Mouse (Mus musculus): Measurements from ENCODE around the gene Kctd7. TPM values are rescaled to one million over a fixed set of nuclear protein-coding genes. Genes with fewer than 3 reads are reported as not detected.

The Kctd7 gene
- 3.7 and 5.8 TPM in 2 replicates for polyA plus RNA-seq (2014; fragmentation: Nextera tagmentation; extraction: Ambion mirVana)

DNA sequence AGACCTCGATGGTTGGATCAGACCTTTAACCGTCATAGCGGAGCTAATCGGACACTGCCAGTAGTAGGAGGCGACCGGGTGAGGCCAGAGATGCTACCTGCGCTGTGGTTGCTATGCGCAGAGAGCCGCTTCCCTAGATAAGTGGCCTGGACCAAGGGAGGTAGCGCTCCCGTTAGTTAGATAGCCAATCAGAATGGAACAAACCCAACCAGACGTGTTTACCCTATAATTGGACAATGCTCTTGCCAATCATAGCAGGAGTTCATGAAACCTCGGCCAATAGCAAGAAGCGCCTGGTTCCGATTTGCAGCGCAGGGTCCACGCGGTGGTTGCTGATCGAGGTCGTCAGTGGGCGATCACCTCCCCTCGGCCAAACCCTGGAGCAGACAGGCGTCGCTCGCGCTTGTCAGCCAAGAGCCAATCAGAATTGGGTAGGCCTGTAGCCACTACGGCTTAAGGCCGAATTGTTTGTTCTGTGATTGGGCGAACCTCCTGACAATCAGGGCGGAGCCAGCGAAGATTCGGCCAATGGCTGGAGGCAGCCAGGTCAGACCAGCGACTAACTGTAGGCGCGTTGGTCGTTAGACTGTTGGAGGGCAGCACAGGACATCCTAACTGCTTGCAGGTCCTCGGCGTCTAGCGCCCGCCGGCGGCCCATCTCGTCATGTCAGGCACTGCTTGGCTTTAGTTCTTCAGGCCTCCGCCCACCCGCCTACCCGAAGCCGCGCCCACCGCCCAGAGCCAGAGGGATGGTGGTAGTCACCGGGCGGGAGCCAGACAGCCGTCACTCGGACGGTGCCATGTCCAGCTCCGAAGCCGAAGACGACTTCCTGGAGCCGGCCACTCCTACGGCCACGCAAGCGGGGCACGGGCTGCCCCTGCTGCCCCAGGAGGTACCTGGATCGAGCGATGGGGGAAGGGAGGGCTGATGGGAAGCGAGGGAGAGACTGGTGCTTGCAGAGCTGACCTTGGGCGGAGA, at the start of gene Kctd7:
Gene Kctd7, plus strand, starts transcription at position 528 of the 979 bp plus-strand sequence.
- DNase-seq (ENCODE audit: low spot score) (peak; percentile 95), ATAC-seq (ENCODE audit: insufficient number of reproducible peaks, low FRiP score, low TSS enrichment, low read depth) (peak; percentile 98)
- WGBS = under 1% methylated on average over 66 of the region's 66 CpGs
- Histone ChIP-seq H3K27me3 (ENCODE audit: control insufficient read depth, insufficient read depth, low read length) (no peaks in the 10 kb centered on the region), H3K9ac (ENCODE audit: low read length) (peak within 1 kb of the TSS; percentile 63), H3K4me3 (ENCODE audit: low read depth, low read length) (peak within 1 kb of the TSS; percentile 60), H3K27ac (replicated peaks; ENCODE audit: low read depth, low read length) (peak within 1 kb of the TSS; percentile 51; the same call in 1 of the 2 replicates), H3K4me2 (ENCODE audit: low read depth, severe bottlenecking) (peak within 1 kb of the TSS; percentile 87), H3K36me3 (ENCODE audit: control insufficient read depth, insufficient read depth, low read length) (no peaks in the 10 kb centered on the region), H3K9me3 (ENCODE audit: control insufficient read depth, low read length) (no peaks in the 10 kb centered on the region), H3K4me1 (ENCODE audit: control insufficient read depth, insufficient read depth, low read length) (no peaks in the 10 kb centered on the region)

DNA sequence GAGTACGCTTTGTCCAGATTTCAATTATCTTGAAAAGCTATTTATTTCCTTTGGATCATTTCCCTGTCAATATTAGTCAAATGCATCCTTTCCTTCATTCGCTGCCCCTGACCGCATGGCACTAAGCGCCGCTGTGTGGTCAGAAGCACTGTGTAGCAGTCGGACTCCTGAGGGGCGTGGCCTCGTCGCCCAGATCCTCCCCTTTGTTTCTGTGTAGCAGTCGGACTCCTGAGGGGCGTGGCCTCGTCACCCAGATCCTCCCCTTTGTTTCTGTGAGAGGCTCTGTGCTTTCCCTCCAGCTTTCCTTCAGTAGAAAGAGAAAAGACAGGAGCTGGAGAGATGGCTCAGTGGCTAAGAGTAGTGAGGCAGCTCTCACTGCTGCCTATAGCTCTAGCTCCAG, 47.9 kb upstream of the Kctd7 start:
- 0 out of 2 replicates have a peak, but pooled peaks cover under 1% of the 10 kb centered on the region for H3K36me3 ChIP-seq (ENCODE audit: control insufficient read depth, insufficient read depth, low read length)
- DNase-seq (ENCODE audit: low spot score) (peak; percentile 23), ATAC-seq (ENCODE audit: insufficient number of reproducible peaks, low FRiP score, low TSS enrichment, low read depth) (no peak)
- 72% methylated on average over 12 of the region's 12 CpGs for WGBS
- no peak overlapping the region for H3K4me2 ChIP-seq (ENCODE audit: low read depth, severe bottlenecking)
- H3K4me3 ChIP-seq (ENCODE audit: low read depth, low read length) = no peak overlapping the region
- H3K9ac ChIP-seq (ENCODE audit: low read length) = no peak overlapping the region
- no peak overlapping the region for H3K27ac ChIP-seq (replicated peaks; ENCODE audit: low read depth, low read length)
- H3K4me1 ChIP-seq (ENCODE audit: control insufficient read depth, insufficient read depth, low read length) = no peaks in the 10 kb centered on the region
- no peaks in the 10 kb centered on the region for H3K9me3 ChIP-seq (ENCODE audit: control insufficient read depth, low read length)
- no peaks in the 10 kb centered on the region for H3K27me3 ChIP-seq (ENCODE audit: control insufficient read depth, insufficient read depth, low read length)

DNA sequence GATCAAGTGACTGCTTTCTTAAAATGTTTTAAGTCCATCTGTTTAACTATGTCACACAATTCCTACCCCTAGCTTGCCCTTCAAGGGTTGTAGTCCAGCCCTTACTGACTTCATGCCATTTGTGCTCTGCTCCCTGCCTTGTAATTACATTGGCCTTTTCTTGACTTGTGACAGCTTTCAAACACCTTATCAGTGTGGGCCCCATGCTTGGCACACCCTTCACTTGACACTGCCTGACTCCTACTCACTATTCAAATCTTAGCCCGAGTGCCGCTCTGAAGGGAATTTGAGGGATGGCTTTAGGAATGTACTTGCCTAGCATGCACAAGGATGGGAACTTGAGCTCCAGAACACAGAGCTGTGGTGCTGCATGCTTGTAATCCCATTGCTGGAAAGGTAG, 46.8 kb upstream of the Kctd7 start:
- DNase-seq (ENCODE audit: low spot score) = no peak
- H3K9ac ChIP-seq (ENCODE audit: low read length) = no peak overlapping the region
- H3K4me2 ChIP-seq (ENCODE audit: low read depth, severe bottlenecking) = no peak overlapping the region
- H3K27me3 ChIP-seq (ENCODE audit: control insufficient read depth, insufficient read depth, low read length) = no peaks in the 10 kb centered on the region
- H3K4me1 ChIP-seq (ENCODE audit: control insufficient read depth, insufficient read depth, low read length) = no peaks in the 10 kb centered on the region
- 0 out of 2 replicates have a peak, but pooled peaks cover 2% of the 10 kb centered on the region for H3K36me3 ChIP-seq (ENCODE audit: control insufficient read depth, insufficient read depth, low read length)
- H3K9me3 ChIP-seq (ENCODE audit: control insufficient read depth, low read length) = no peaks in the 10 kb centered on the region
- no peak overlapping the region for H3K27ac ChIP-seq (replicated peaks; ENCODE audit: low read depth, low read length)
- no peak overlapping the region for H3K4me3 ChIP-seq (ENCODE audit: low read depth, low read length)
- ATAC-seq (ENCODE audit: insufficient number of reproducible peaks, low FRiP score, low TSS enrichment, low read depth) = no peak
- WGBS = 82% methylated on average over 2 of the region's 2 CpGs

DNA sequence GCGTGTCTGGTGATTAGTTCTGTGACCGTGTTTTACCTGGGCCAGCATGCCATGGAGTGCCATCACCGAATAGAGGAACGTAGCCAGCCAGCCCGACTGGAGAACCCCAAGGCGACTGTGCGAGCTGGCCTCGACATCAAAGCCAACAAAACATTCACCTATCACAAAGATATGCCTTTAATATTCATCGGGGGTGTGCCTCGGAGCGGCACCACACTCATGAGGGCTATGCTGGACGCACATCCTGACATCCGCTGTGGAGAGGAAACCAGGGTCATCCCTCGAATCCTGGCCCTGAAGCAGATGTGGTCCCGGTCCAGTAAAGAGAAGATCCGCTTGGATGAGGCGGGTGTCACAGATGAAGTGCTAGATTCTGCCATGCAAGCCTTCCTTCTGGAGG, 42.9 kb upstream of the Kctd7 start:
- 95% methylated on average over 17 of the region's 17 CpGs for WGBS
- no peak for ATAC-seq (ENCODE audit: insufficient number of reproducible peaks, low FRiP score, low TSS enrichment, low read depth)
- no peaks in the 10 kb centered on the region for H3K27me3 ChIP-seq (ENCODE audit: control insufficient read depth, insufficient read depth, low read length)
- H3K4me1 ChIP-seq (ENCODE audit: control insufficient read depth, insufficient read depth, low read length) = no peaks in the 10 kb centered on the region
- 0 out of 2 replicates have a peak, but pooled peaks cover 3% of the 10 kb centered on the region for H3K36me3 ChIP-seq (ENCODE audit: control insufficient read depth, insufficient read depth, low read length)
- no peak overlapping the region for H3K4me2 ChIP-seq (ENCODE audit: low read depth, severe bottlenecking)
- no peak overlapping the region for H3K27ac ChIP-seq (replicated peaks; ENCODE audit: low read depth, low read length)
- H3K9ac ChIP-seq (ENCODE audit: low read length) = no peak overlapping the region
- H3K9me3 ChIP-seq (ENCODE audit: control insufficient read depth, low read length) = no peaks in the 10 kb centered on the region
- H3K4me3 ChIP-seq (ENCODE audit: low read depth, low read length) = no peak overlapping the region
- DNase-seq (ENCODE audit: low spot score) = no peak

DNA sequence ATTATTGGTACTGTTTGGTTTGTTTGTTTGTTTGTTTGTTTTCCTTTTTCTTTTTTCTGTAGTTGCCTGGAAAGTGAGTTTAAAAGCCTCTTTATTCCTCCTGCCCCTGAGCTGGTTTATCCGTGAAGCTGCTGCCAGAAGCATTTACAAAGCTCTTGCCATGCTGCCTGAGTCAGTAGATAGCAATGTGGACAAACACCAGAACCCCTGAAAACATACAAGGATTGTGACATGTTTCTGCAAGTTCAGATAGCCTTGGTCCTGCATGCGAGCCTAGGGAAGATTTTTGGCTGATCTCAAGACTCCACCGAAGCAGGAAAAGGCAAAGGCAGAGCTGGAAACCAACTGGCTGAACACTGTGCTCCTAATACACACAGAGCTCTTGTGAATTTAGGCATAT, 35.3 kb upstream of the Kctd7 start:
- peaks cover 5% of the 10 kb centered on the region; the same call in 1 of the 2 replicates for H3K36me3 ChIP-seq (ENCODE audit: control insufficient read depth, insufficient read depth, low read length)
- DNase-seq (ENCODE audit: low spot score) = no peak
- no peaks in the 10 kb centered on the region for H3K27me3 ChIP-seq (ENCODE audit: control insufficient read depth, insufficient read depth, low read length)
- 0 out of 2 replicates have a peak, but pooled peaks cover 2% of the 10 kb centered on the region for H3K4me1 ChIP-seq (ENCODE audit: control insufficient read depth, insufficient read depth, low read length)
- no peak overlapping the region for H3K4me3 ChIP-seq (ENCODE audit: low read depth, low read length)
- 90% methylated on average over 3 of the region's 3 CpGs for WGBS
- H3K9me3 ChIP-seq (ENCODE audit: control insufficient read depth, low read length) = no peaks in the 10 kb centered on the region
- H3K4me2 ChIP-seq (ENCODE audit: low read depth, severe bottlenecking) = no peak overlapping the region
- no peak overlapping the region for H3K9ac ChIP-seq (ENCODE audit: low read length)
- ATAC-seq (ENCODE audit: insufficient number of reproducible peaks, low FRiP score, low TSS enrichment, low read depth) = no peak
- H3K27ac ChIP-seq (replicated peaks; ENCODE audit: low read depth, low read length) = no peak overlapping the region

DNA sequence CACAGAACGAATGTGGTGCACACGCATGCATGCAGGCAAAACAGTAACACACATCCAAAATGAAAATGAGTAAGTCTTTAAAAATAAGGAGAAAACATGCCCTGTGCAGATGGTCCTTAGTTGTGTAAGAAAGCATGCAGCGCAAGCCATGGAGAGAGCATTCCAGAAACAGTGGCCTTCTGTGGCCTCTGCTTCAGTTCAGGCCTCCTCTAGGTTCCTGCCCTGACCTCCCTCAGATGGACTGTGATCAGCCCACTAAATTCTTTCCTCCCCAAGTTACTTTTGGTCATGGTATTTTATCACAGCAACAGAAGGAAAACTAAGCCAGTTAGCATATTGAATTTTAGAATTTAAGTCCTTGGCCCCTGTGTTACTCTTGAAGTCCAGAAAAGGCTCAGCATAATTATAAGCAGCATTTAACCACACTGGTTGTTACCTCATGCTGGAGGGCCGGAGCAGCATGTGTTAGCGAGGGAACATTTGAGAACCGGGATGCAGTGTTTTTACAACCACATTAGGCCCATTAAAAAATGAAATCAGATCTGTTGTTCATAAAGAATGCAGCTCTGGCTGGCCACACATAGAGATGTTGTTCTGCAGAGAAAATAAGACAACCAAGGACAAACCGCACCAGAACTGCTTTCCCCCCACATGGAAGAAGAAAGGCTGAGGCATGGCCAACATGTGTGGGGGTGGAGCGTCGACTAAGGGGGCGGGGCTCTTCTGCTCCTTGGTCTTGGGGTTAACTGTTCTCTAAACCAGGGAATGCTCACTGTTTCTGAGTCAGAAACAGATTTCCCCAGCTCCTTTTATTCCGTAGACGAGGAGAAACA, 33.8 kb upstream of the Kctd7 start:
- no peak overlapping the region for H3K4me3 ChIP-seq (ENCODE audit: low read depth, low read length)
- no peak overlapping the region for H3K27ac ChIP-seq (replicated peaks; ENCODE audit: low read depth, low read length)
- H3K9ac ChIP-seq (ENCODE audit: low read length) = no peak overlapping the region
- H3K9me3 ChIP-seq (ENCODE audit: control insufficient read depth, low read length) = no peaks in the 10 kb centered on the region
- H3K36me3 ChIP-seq (ENCODE audit: control insufficient read depth, insufficient read depth, low read length) = peaks cover 5% of the 10 kb centered on the region; the same call in 1 of the 2 replicates
- no peak overlapping the region for H3K4me2 ChIP-seq (ENCODE audit: low read depth, severe bottlenecking)
- H3K4me1 ChIP-seq (ENCODE audit: control insufficient read depth, insufficient read depth, low read length) = 0 out of 2 replicates have a peak, but pooled peaks cover 2% of the 10 kb centered on the region
- no peaks in the 10 kb centered on the region for H3K27me3 ChIP-seq (ENCODE audit: control insufficient read depth, insufficient read depth, low read length)
- no peak for DNase-seq (ENCODE audit: low spot score)
- no peak for ATAC-seq (ENCODE audit: insufficient number of reproducible peaks, low FRiP score, low TSS enrichment, low read depth)
- WGBS = 77% methylated on average over 12 of the region's 12 CpGs

DNA sequence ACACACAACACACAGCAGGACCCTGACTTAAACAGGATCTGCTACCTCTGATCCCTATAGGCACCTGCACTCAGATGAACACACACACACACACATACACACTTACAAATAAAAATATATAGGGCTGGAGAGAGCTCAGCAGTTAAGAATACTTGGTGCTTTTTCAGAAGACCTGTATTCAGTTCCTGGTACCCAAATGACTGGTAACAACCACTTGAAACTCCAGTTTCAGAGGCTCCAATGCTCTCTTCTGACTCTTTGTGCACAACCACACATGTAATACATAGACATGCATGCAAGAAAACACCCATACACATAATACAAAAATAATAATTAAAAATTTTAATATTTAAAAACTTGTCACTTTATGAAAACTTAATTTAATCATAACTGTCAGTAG, 32.0 kb upstream of the Kctd7 start:
- ATAC-seq (ENCODE audit: insufficient number of reproducible peaks, low FRiP score, low TSS enrichment, low read depth) = no peak

DNA sequence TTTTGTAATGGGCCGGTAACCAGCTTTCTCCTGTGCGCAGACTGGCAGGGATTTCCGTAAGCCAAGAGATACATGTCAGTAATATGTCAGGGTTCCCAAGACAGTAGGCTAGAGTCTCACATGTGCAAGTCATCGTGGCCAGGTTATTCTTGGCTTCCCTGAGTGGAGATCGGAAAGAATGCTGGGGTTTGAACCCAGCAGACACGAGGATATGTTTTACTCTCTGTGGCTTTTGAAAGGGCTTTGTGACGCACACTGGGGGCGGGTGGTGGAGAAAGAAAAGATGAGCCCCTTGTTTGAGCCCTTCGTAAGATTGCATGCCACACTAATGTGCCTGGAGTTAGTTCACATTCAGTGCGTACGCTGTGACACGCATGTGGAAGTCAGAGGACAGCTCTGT, 28.5 kb upstream of the Kctd7 start:
- Histone ChIP-seq H3K4me3 (ENCODE audit: low read depth, low read length) (no peak overlapping the region), H3K4me2 (ENCODE audit: low read depth, severe bottlenecking) (no peak overlapping the region), H3K4me1 (ENCODE audit: control insufficient read depth, insufficient read depth, low read length) (no peaks in the 10 kb centered on the region), H3K36me3 (ENCODE audit: control insufficient read depth, insufficient read depth, low read length) (no peaks in the 10 kb centered on the region; the same call in 1 of the 2 replicates), H3K27me3 (ENCODE audit: control insufficient read depth, insufficient read depth, low read length) (no peaks in the 10 kb centered on the region), H3K9me3 (ENCODE audit: control insufficient read depth, low read length) (no peaks in the 10 kb centered on the region), H3K27ac (replicated peaks; ENCODE audit: low read depth, low read length) (no peak overlapping the region), H3K9ac (ENCODE audit: low read length) (no peak overlapping the region)
- ATAC-seq (ENCODE audit: insufficient number of reproducible peaks, low FRiP score, low TSS enrichment, low read depth) (no peak), DNase-seq (ENCODE audit: low spot score) (no peak)
- 92% methylated on average over 12 of the region's 12 CpGs for WGBS

More for the DNA sequence above, 32.0 kb upstream of the Kctd7 start:
- Histone ChIP-seq H3K9me3 (ENCODE audit: control insufficient read depth, low read length) (no peaks in the 10 kb centered on the region), H3K4me1 (ENCODE audit: control insufficient read depth, insufficient read depth, low read length) (0 out of 2 replicates have a peak, but pooled peaks cover 2% of the 10 kb centered on the region), H3K4me2 (ENCODE audit: low read depth, severe bottlenecking) (no peak overlapping the region), H3K36me3 (ENCODE audit: control insufficient read depth, insufficient read depth, low read length) (peaks cover 5% of the 10 kb centered on the region; the same call in 1 of the 2 replicates), H3K27ac (replicated peaks; ENCODE audit: low read depth, low read length) (no peak overlapping the region), H3K27me3 (ENCODE audit: control insufficient read depth, insufficient read depth, low read length) (no peaks in the 10 kb centered on the region), H3K4me3 (ENCODE audit: low read depth, low read length) (no peak overlapping the region), H3K9ac (ENCODE audit: low read length) (no peak overlapping the region)
- no peak for DNase-seq (ENCODE audit: low spot score)
